Mouse (Mus musculus) ES-E14 (cell line): ENCODE measurements around the gene Gm10570. TPM values are rescaled to one million over a fixed set of nuclear protein-coding genes. Genes with fewer than 3 reads are reported as not detected.
A peak's percentile ranks its signal among the peaks of the same experiment; 100 is the strongest.

Experiments
- DNase-seq: peaks from one replicate; pipeline ENCODE4 v3.0.0-alpha.2; 2013; ENCODE audit warnings: low read depth, low spot score
- H3K27ac ChIP-seq: 2 replicates; pipeline ENCODE4 v1.5.1; 2012; ENCODE audit warnings: low read depth, mild to moderate bottlenecking, low read length, moderate library complexity, mixed read lengths; ENCODE audit not compliant: poor library complexity, insufficient read depth, severe bottlenecking
- H3K36me3 ChIP-seq: 2 replicates; pipeline ENCODE4 v1.6.1; 2012; ENCODE audit warnings: mild to moderate bottlenecking, low read length, moderate library complexity, mixed read lengths; ENCODE audit not compliant: control insufficient read depth, poor library complexity, insufficient read depth, severe bottlenecking
- H3K4me1 ChIP-seq, 2 experiments: fragments of 150-350 bp in 1 of 2; sonication (generic) in 1 of 2; 2 replicates each; pipeline ENCODE4 v1.6.1; 2012; ENCODE audit warnings: low read length in 2 of 2, mild to moderate bottlenecking in 1 of 2, mixed read lengths in 1 of 2; ENCODE audit not compliant: control insufficient read depth in 2 of 2, insufficient read depth in 2 of 2, poor library complexity in 1 of 2
- H3K4me3 ChIP-seq, 2 experiments: fragments of 150-350 bp in 1 of 2; sonication (generic) in 1 of 2; 2 replicates each; pipeline ENCODE4 v1.5.1; 2012; ENCODE audit warnings: low read length in 2 of 2, low read depth in 1 of 2, mild to moderate bottlenecking in 1 of 2, mixed read lengths in 1 of 2; ENCODE audit not compliant: insufficient read depth in 1 of 2, poor library complexity in 1 of 2, severe bottlenecking in 1 of 2
- H3K9ac ChIP-seq: 2 replicates; pipeline ENCODE4 v1.6.1; 2012; ENCODE audit warnings: low read depth, mild to moderate bottlenecking, low read length, mixed read lengths; ENCODE audit not compliant: poor library complexity, insufficient read depth, severe bottlenecking
- H3K9me3 ChIP-seq: fragments of 150-350 bp; sonication (generic); 2 replicates; pipeline ENCODE4 v1.6.1; 2012; ENCODE audit warnings: low read depth, mild to moderate bottlenecking, low read length; ENCODE audit not compliant: control insufficient read depth, insufficient read depth
- CHD2 ChIP-seq: IDR thresholded peaks from 2 replicates; pipeline ENCODE4 v1.6.1; 2014; ENCODE audit warnings: mild to moderate bottlenecking, low read depth, low read length, inconsistent platforms
- HCFC1 ChIP-seq: IDR thresholded peaks from 2 replicates; pipeline ENCODE4 v1.6.1; 2012; ENCODE audit warnings: low read length, inconsistent platforms, borderline replicate concordance; ENCODE audit not compliant: insufficient read depth
- MAFK ChIP-seq: IDR thresholded peaks from 2 replicates; pipeline ENCODE4 v1.6.1; 2014; ENCODE audit warnings: mild to moderate bottlenecking, low read depth, low read length, inconsistent platforms; ENCODE audit not compliant: insufficient read depth
- ZC3H11A ChIP-seq: IDR thresholded peaks from 2 replicates; pipeline ENCODE4 v1.6.1; 2012; ENCODE audit warnings: low read depth, mild to moderate bottlenecking, inconsistent platforms, low read length, borderline replicate concordance
- ZNF384 ChIP-seq: IDR thresholded peaks from 2 replicates; pipeline ENCODE4 v1.6.1; 2012; ENCODE audit warnings: low read depth, low read length, inconsistent platforms
- in situ Hi-C, 2 experiments: fragments of 600-800 bp; cut with MboI; formaldehyde crosslinking; loops; one replicate each; pipeline ENCODE4 v1.15.1; 2025; ENCODE audit warnings: low sequenced_read_pairs in 2 of 2, inconsistent platforms in 1 of 2; ENCODE audit not compliant: unreplicated experiment in 2 of 2
- total RNA-seq: library from RNA; depleted of rRNA; stranded (reverse); fragments of 300-350 nt; gene quantifications from 2 replicates; pipeline ENCODE4 v1.2.3, GENCODE M21; 2012

The Gm10570 gene
- total RNA-seq, 1 experiment = 0.49 TPM

GRCm38 (mm10) chr4:130294513-130294912 lies 14.0 kb downstream of the Gm10570 start:
- in situ Hi-C loops = no loop called here
- H3K27ac ChIP-seq = no peak overlapping the region
- TF ChIP-seq ZNF384 (no peak), CHD2 (no peak), HCFC1 (no peak), ZC3H11A (no peak), MAFK (no peak)
- H3K4me3 ChIP-seq = no peak overlapping the region
- H3K36me3 ChIP-seq = no peaks in the 10 kb centered on the region
- H3K9ac ChIP-seq = no peak overlapping the region
- no peak for DNase-seq
- H3K9me3 ChIP-seq = no peaks in the 10 kb centered on the region
- peaks cover 8 to 9% of the 10 kb centered on the region in 2 experiments; a peak in 3 of 4 replicates for H3K4me1 ChIP-seq

- no peak overlapping the region for H3K9ac ChIP-seq
- peak; percentile 86 for DNase-seq
- no peaks in the 10 kb centered on the region for H3K36me3 ChIP-seq
- H3K4me1 ChIP-seq = peaks cover 0 to 4% of the 10 kb centered on the region in 2 experiments; a peak in 1 of 4 replicates
- no peaks in the 10 kb centered on the region for H3K9me3 ChIP-seq
- in situ Hi-C loops = no loop called here
- no peak overlapping the region for H3K4me3 ChIP-seq
- H3K27ac ChIP-seq = no peak overlapping the region
- TF ChIP-seq CHD2 (no peak), HCFC1 (no peak), ZNF384 (no peak), ZC3H11A (peak; percentile 66; the same call in 1 of the 2 replicates)
These were observed 16.2 kb downstream of the Gm10570 start for GRCm38 (mm10) chr4:130292271-130292670.

GRCm38 (mm10) chr4:130289824-130290223 lies 18.6 kb downstream of the Gm10570 start:
- in situ Hi-C loops = no loop called here
- H3K9me3 ChIP-seq = no peaks in the 10 kb centered on the region
- no peak overlapping the region for H3K4me3 ChIP-seq
- no peak for DNase-seq
- H3K9ac ChIP-seq = no peak overlapping the region
- H3K36me3 ChIP-seq = no peaks in the 10 kb centered on the region
- no peak overlapping the region for H3K27ac ChIP-seq
- no peaks in the 10 kb centered on the region for H3K4me1 ChIP-seq
- TF ChIP-seq ZC3H11A (no peak), CHD2 (no peak), HCFC1 (no peak), MAFK (no peak), ZNF384 (no peak)

GRCm38 (mm10) chr4:130286531-130286930 lies 21.9 kb downstream of the Gm10570 start:
- H3K9ac ChIP-seq = no peak overlapping the region
- in situ Hi-C loops = no loop called here
- TF ChIP-seq MAFK (no peak), CHD2 (no peak), ZNF384 (no peak), ZC3H11A (no peak), HCFC1 (no peak)

GRCm38 (mm10) chr4:130283826-130284225 lies 24.6 kb downstream of the Gm10570 start:
- Histone ChIP-seq H3K27ac (no peak overlapping the region), H3K9me3 (no peaks in the 10 kb centered on the region), H3K4me3 (no peak overlapping the region), H3K36me3 (no peaks in the 10 kb centered on the region), H3K4me1 (no peaks in the 10 kb centered on the region), H3K9ac (no peak overlapping the region)
- DNase-seq = no peak
- TF ChIP-seq HCFC1 (no peak), ZC3H11A (no peak), MAFK (no peak), CHD2 (no peak), ZNF384 (no peak)
- in situ Hi-C loops = no loop called here

More at GRCm38 (mm10) chr4:130286531-130286930, 21.9 kb downstream of the Gm10570 start:
- DNase-seq = no peak
- Histone ChIP-seq H3K27ac (no peak overlapping the region), H3K36me3 (no peaks in the 10 kb centered on the region), H3K4me3 (no peak overlapping the region), H3K4me1 (no peaks in the 10 kb centered on the region), H3K9me3 (no peaks in the 10 kb centered on the region)
